Mouse (Mus musculus): ENCODE measurements at regions not wholly inside any gene's neighbourhood (a gene's known extent, or its start where the extent isn't known, plus 50 kb on each side); places are given as distances from the start of the nearest gene placed in this dataset.

DNA sequence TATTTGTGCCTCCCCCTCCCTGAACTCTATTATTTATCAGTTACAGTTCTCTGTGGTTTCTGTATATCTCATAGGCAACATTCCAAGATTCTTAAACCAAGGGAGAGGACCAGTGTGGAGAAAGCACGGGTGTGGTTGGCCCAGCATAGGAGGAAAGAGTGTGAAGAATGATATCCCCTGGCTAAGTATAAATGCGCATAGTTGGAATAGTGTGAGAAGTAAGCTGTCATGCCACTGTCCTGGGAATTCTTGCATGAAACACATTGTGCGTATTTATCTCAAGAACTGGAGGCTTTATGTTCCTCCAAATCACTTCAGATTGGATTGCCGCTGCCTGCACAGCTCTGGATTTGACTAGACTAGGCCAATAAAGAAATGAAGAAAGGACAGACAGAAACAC lies 1900.3 kb upstream of the Lrrc6 start:
- TF ChIP-seq CTCF (conservative IDR thresholded peaks at IDR 0.05; ENCODE audit: insufficient read depth, insufficient read length, low read depth, low read length), result no peak
- no peak for TF ChIP-seq POLR2A (IDR thresholded peaks at IDR 0.05; ENCODE audit: low read depth, low read length)
